Mouse (Mus musculus) liver, adult 2 months (tissue): ENCODE measurements around the gene Cmtr1.

Experiments used
- CTCF ChIP-seq: fragments of 200-500 bp; IDR thresholded peaks from 2 replicates; pipeline ENCODE4 v1.5.1; 2011; ENCODE audit warnings: low read depth, low read length, control low read depth
- POLR2A ChIP-seq: fragments of 200-500 bp; IDR thresholded peaks from 2 replicates; pipeline ENCODE4 v1.6.1; 2011; ENCODE audit warnings: low read length, control low read depth; ENCODE audit not compliant: insufficient read depth; ENCODE audit errors: extremely low read depth

GRCm38 (mm10) chr17:29678526-29678925 lies 18.1 kb downstream of the Cmtr1 start:
- TF ChIP-seq CTCF (no peak), POLR2A (no peak)
